Mouse (Mus musculus) heart, postnatal 0 days (tissue): ENCODE measurements around the gene Tead3.

Experiments
- CTCF ChIP-seq: IDR thresholded peaks from 2 replicates; pipeline ENCODE4 v1.5.1; 2016; ENCODE audit warnings: antibody characterized with exemption, control low read depth, low read depth
- EP300 ChIP-seq: IDR thresholded peaks from 2 replicates; pipeline ENCODE4 v1.6.1; 2016; ENCODE audit warnings: antibody characterized with exemption, low read depth

DNA sequence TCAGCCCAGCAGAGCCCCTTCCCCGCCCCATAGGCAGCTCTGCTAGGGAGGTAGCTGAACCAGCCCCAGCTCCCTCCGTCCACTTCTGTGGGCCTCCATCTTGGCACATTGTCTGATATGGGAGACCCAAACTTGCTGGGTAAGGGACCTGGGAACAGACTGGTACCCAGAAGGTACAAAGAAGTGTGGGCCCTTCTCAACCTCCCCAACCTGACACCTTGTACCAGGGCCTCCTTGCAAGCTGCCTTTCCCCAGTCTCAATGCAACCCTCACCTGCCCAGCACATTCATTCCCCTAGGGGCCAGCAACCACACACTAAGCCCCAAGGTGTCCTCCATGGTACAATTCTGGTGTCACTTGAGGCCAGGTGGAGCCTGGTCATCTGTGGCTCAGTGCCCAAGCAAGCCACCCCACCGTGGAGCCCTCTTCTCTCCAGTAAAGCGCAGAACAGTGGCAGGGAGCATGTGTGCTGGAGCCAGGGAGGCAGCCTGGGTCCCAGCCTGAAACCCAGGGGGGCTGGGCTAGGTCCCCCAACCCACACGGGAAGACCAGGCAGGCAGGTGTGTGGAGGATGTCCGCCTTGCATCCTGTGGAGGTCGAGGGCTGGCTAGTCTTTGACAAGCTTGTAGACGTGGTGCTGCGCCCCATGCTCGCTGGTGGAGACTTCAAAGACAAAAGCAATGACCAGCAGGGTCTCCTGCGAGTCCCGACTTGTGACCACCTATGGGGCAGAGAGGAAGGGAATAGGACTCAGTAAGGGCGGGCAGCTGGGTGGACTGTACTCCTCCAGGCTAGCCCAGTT lies 18.3 kb downstream of the Tead3 start:
- TF ChIP-seq CTCF: peak; percentile 35; the same call in 1 of the 2 replicates
- TF ChIP-seq EP300: no peak
